ENCODE assay signal across 7 mouse cellular contexts in the genomic region with DNA sequence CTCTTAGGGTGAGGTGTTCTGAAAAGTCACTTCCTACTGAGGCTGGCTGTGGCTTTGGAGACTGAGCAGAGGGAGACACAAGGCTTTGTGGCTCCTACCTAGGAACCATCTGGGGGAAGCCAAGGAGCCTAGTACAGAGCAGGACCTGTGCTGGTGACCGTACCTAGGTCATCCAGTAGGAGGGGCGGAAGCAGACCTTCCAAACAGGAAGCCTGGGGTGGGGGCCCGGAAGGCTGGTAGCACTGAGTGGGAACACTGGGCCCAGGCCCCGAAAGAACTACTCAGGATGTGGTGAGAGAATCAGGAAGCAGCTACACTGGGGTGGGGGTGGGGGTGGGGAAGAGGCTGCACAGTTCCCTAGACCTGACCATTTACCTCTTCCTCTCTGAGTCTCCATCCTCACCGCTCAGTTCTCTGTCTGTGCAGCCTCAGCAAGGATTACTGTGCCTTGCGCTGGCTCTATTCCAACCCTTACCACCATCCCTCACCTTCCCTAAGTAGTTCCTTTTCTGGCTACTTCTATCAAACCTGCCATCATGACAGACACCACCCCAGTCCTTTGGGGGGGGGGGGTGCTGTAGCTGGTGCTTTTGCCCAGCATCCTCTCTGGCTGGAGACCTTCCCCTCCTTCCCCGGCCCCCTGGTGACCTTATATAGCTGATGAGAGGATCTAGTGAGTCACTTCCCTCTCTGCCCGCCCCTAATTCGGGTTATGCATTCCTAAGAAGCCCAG. TPM values are rescaled to one million over a fixed set of nuclear protein-coding genes. Genes with fewer than 3 reads are reported as not detected.
A peak's percentile ranks its signal among the peaks of the same experiment; 100 is the strongest.
DNase-seq lines count a peak whose midpoint lies in the region; ATAC-seq and TF ChIP-seq lines count a peak whose summit lies in the region.

No protein-coding gene starts in this region.

- WGBS in hindbrain, postnatal 0 days: 65% methylated on average over 8 of the region's 9 CpGs
- WGBS in liver, embryonic 14.5 days (ENCODE audit: insufficient replicate concordance): 16% methylated on average over 9 of the region's 9 CpGs

- intact Hi-C loops in gastrocnemius, adult 2 months (cut with DNase I): no loop called here

- H3K36me3 ChIP-seq in CH12.LX (replicated peaks in 1 of 2; ENCODE audit: control insufficient read depth in 1 of 2, insufficient read depth in 1 of 2, low read length in 1 of 2): peaks cover 14 to 35% of the 10 kb centered on the region in 2 experiments
- H3K36me3 ChIP-seq in hindbrain, postnatal 0 days (ENCODE audit: insufficient read depth, low read length): peaks cover 3% of the 10 kb centered on the region; the same call in 1 of the 2 replicates
- no peaks in the 10 kb centered on the region for H3K36me3 ChIP-seq in liver, embryonic 14.5 days (replicated peaks; ENCODE audit: control insufficient read depth, insufficient read depth, low read depth)

- H3K9ac ChIP-seq in CH12.LX (ENCODE audit: insufficient read depth, low read depth): peak overlapping the region; percentile 69
- H3K9ac ChIP-seq in hindbrain, postnatal 0 days (replicated peaks; ENCODE audit: low read length): peak overlapping the region; percentile 24; the same call in 1 of the 2 replicates
- no peak overlapping the region for H3K9ac ChIP-seq in liver, embryonic 14.5 days (replicated peaks)

- no peaks in the 10 kb centered on the region for H3K27me3 ChIP-seq in CH12.LX (replicated peaks)
- H3K27me3 ChIP-seq in hindbrain, postnatal 0 days (ENCODE audit: insufficient read depth, low read length): no peaks in the 10 kb centered on the region
- H3K27me3 ChIP-seq in liver, embryonic 14.5 days (ENCODE audit: control insufficient read depth, insufficient read depth, low read length): peaks cover 41% of the 10 kb centered on the region

- peaks cover 0 to 29% of the 10 kb centered on the region in 2 experiments; a peak in 2 of 4 replicates for H3K4me1 ChIP-seq in CH12.LX (ENCODE audit: control insufficient read depth in 1 of 2, insufficient read depth in 2 of 2)
- H3K4me1 ChIP-seq in hindbrain, postnatal 0 days (ENCODE audit: insufficient read depth, low read length): peaks cover 19% of the 10 kb centered on the region
- H3K4me1 ChIP-seq in liver, embryonic 14.5 days (replicated peaks; ENCODE audit: control insufficient read depth in 2 of 2, insufficient read depth in 2 of 2, low read length in 1 of 2): peaks cover 8 to 16% of the 10 kb centered on the region in 2 experiments

- DNase-seq in CH12.LX (ENCODE audit: extremely low read depth): peak; percentile 93
- peak; percentile 87 for DNase-seq in T-cell, adult 2 months (ENCODE audit: low spot score)
- peak; percentile 66 for DNase-seq in gastrocnemius, adult 2 months
- DNase-seq in hindbrain, postnatal 0 days (ENCODE audit: low spot score): no peak
- no peak for DNase-seq in liver, embryonic 14.5 days (ENCODE audit: low read depth in 3 of 3, low spot score in 3 of 3)
- peak; percentile 70 to 81 for DNase-seq in natural killer cell, adult 2 months (ENCODE audit: low spot score in 2 of 2)
- DNase-seq in yolk sac, embryonic 10.5 days (ENCODE audit: low spot score): peak; percentile 36

- peaks cover 51% of the 10 kb centered on the region for H3K79me2 ChIP-seq in CH12.LX (replicated peaks; ENCODE audit: control insufficient read depth, extremely low read depth, insufficient read depth, poor library complexity, severe bottlenecking)

- peak; percentile 73 for TF ChIP-seq EP300 in CH12.LX (IDR thresholded peaks at IDR 0.05; ENCODE audit: low read length)
- no peak for TF ChIP-seq EP300 in liver, embryonic 14.5 days (IDR thresholded peaks at IDR 0.05; ENCODE audit: low read depth)

- peaks cover 4% of the 10 kb centered on the region for H3K9me3 ChIP-seq in CH12.LX (replicated peaks; ENCODE audit: low read length)
- no peaks in the 10 kb centered on the region for H3K9me3 ChIP-seq in hindbrain, postnatal 0 days (ENCODE audit: low read length)
- peaks cover 3% of the 10 kb centered on the region for H3K9me3 ChIP-seq in liver, embryonic 14.5 days (ENCODE audit: control insufficient read depth, low read length)

- ATAC-seq in hindbrain, postnatal 0 days: no peak
- peak; percentile 7; the same call in 1 of the 2 replicates for ATAC-seq in liver, embryonic 14.5 days (ENCODE audit: insufficient read depth)

- dilution Hi-C loops in CH12.LX (cut with MboI; ENCODE audit: extremely low pct_ligation_motif_present, extremely low pct_unique_long_range_greater_than_20kb, low sequenced_read_pairs): no loop called here

- peak overlapping the region; percentile 58 to 74 (median 63) for H3K4me3 ChIP-seq in CH12.LX (replicated peaks in 1 of 3; ENCODE audit: low read depth in 2 of 3, low read length in 2 of 3, poor library complexity in 1 of 3)
- H3K4me3 ChIP-seq in gastrocnemius, adult 2 months: peak overlapping the region; percentile 78
- peak overlapping the region; percentile 56 for H3K4me3 ChIP-seq in hindbrain, postnatal 0 days (ENCODE audit: low read length)
- peak overlapping the region; percentile 33 to 50; a peak in 3 of 4 replicates for H3K4me3 ChIP-seq in liver, embryonic 14.5 days (ENCODE audit: insufficient read depth in 1 of 2, low read depth in 2 of 2, low read length in 2 of 2)

- no peak; the same call in 1 of the 2 replicates for TF ChIP-seq RAD21 in CH12.LX (IDR thresholded peaks at IDR 0.05; ENCODE audit: low read depth, low read length)

- peak overlapping the region; percentile 83 for H3K27ac ChIP-seq in CH12.LX (ENCODE audit: insufficient read depth, low read depth)
- peak overlapping the region; percentile 96 for H3K27ac ChIP-seq in gastrocnemius, adult 2 months
- peak overlapping the region; percentile 95 for H3K27ac ChIP-seq in hindbrain, postnatal 0 days
- no peak overlapping the region for H3K27ac ChIP-seq in liver, embryonic 14.5 days

- peak overlapping the region; percentile 85 for H3K4me2 ChIP-seq in CH12.LX (ENCODE audit: insufficient read depth, low read depth, poor library complexity, severe bottlenecking)
- H3K4me2 ChIP-seq in hindbrain, postnatal 0 days (ENCODE audit: low read depth, low read length): peak overlapping the region; percentile 93
- H3K4me2 ChIP-seq in liver, embryonic 14.5 days (ENCODE audit: low read depth): peak overlapping the region; percentile 65

- TF ChIP-seq POLR2A in CH12.LX (IDR thresholded peaks at IDR 0.05; ENCODE audit: low read depth, low read length): peak; percentile 52

- no peak for TF ChIP-seq CTCF in CH12.LX (conservative IDR thresholded peaks at IDR 0.05 in 1 of 2, IDR thresholded peaks at IDR 0.05 in 1 of 2; ENCODE audit: low read depth in 2 of 2, low read length in 2 of 2)
- TF ChIP-seq CTCF in gastrocnemius, adult 2 months (IDR thresholded peaks at IDR 0.05): no peak; the same call in 1 of the 2 replicates
- TF ChIP-seq CTCF in hindbrain, postnatal 0 days (IDR thresholded peaks at IDR 0.05; ENCODE audit: low read depth): no peak
- no peak for TF ChIP-seq CTCF in liver, embryonic 14.5 days (IDR thresholded peaks at IDR 0.05; ENCODE audit: low read depth)

- in situ Hi-C loops in CH12.LX (cut with MboI; ENCODE audit: low pct_ligation_motif_present, low pct_unique_long_range_greater_than_20kb, low sequenced_read_pairs): loop anchor here (5.0 kb wide), 1 partner anchor 33 kb away; the partner anchor contains the start of gene Tubb5

RNA-seq across cellular contexts. Expression of gene Ppp1r18, which starts 4.9 kb away (rescaled TPM):
- total RNA-seq in CH12.LX (2012; rRNA removed) (20.5 and 21.4 TPM in 2 replicates), CH12.LX (2014; rRNA removed) (7.5 and 8.5 TPM in 2 replicates)
- 48.9 and 50.1 TPM in 2 replicates for polyA plus RNA-seq in CH12.LX (2012; ENCODE audit: insufficient read length, low read depth)
- total RNA-seq in gastrocnemius, adult 2 months (2021): 1 to 10 TPM; 3.9 to 7.9 TPM
- 32.0 and 34.3 TPM in 2 replicates for total RNA-seq in hindbrain, postnatal 0 days (2014; rRNA removed)
- polyA plus RNA-seq in hindbrain, postnatal 0 days (2015; fragmentation: Nextera tagmentation; extraction: Ambion mirVana): 18.4 and 19.3 TPM in 2 replicates
- polyA plus RNA-seq in liver, embryonic 14.5 days (2012; rRNA removed): 8.7 and 10.7 TPM in 2 replicates
- polyA plus RNA-seq in liver, embryonic 14.5 days (2014; fragmentation: Nextera tagmentation; extraction: Ambion mirVana): 8.2 and 8.7 TPM in 2 replicates

RNA-seq across cellular contexts. Expression of gene Nrm, which starts 9.2 kb away (rescaled TPM):
- total RNA-seq in CH12.LX (2012; rRNA removed) (12.5 and 16.7 TPM in 2 replicates), CH12.LX (2014; rRNA removed) (10.0 and 12.1 TPM in 2 replicates)
- polyA plus RNA-seq in CH12.LX (2012; ENCODE audit: insufficient read length, low read depth): 14.0 and 15.4 TPM in 2 replicates
- under 1 TPM; 0.82 to 0.86 TPM for total RNA-seq in gastrocnemius, adult 2 months (2021)
- total RNA-seq in hindbrain, postnatal 0 days (2014; rRNA removed): 14.7 and 27.2 TPM in 2 replicates
- polyA plus RNA-seq in hindbrain, postnatal 0 days (2015; fragmentation: Nextera tagmentation; extraction: Ambion mirVana): 24.6 and 25.7 TPM in 2 replicates
- 15.6 and 18.2 TPM in 2 replicates for polyA plus RNA-seq in liver, embryonic 14.5 days (2012; rRNA removed)
- 20.1 and 22.4 TPM in 2 replicates for polyA plus RNA-seq in liver, embryonic 14.5 days (2014; fragmentation: Nextera tagmentation; extraction: Ambion mirVana)

RNA-seq across cellular contexts. Expression of gene Dhx16, which starts 9.3 kb away (rescaled TPM):
- total RNA-seq in CH12.LX (2012; rRNA removed) (75.3 and 81.0 TPM in 2 replicates), CH12.LX (2014; rRNA removed) (74.8 and 75.0 TPM in 2 replicates)
- polyA plus RNA-seq in CH12.LX (2012; ENCODE audit: insufficient read length, low read depth): 84.4 and 107 TPM in 2 replicates
- 10 to 100 TPM; 13.2 to 16.2 TPM for total RNA-seq in gastrocnemius, adult 2 months (2021)
- total RNA-seq in hindbrain, postnatal 0 days (2014; rRNA removed): 31.3 and 33.2 TPM in 2 replicates
- polyA plus RNA-seq in hindbrain, postnatal 0 days (2015; fragmentation: Nextera tagmentation; extraction: Ambion mirVana): 22.9 and 23.1 TPM in 2 replicates
- polyA plus RNA-seq in liver, embryonic 14.5 days (2012; rRNA removed): 44.8 and 46.0 TPM in 2 replicates
- polyA plus RNA-seq in liver, embryonic 14.5 days (2014; fragmentation: Nextera tagmentation; extraction: Ambion mirVana): 25.5 and 30.2 TPM in 2 replicates

RNA-seq across cellular contexts. Expression of gene 2310061I04Rik, which starts 26.9 kb away (rescaled TPM):
- total RNA-seq in CH12.LX (2012; rRNA removed): 7.1 and 8.7 TPM in 2 replicates
- 4.2 and 5.7 TPM in 2 replicates for total RNA-seq in CH12.LX (2014; rRNA removed)
- polyA plus RNA-seq in CH12.LX (2012; ENCODE audit: insufficient read length, low read depth): 39.5 and 46.4 TPM in 2 replicates
- total RNA-seq in gastrocnemius, adult 2 months (2021): 10 to 100 TPM; 73.0 to 78.4 TPM
- 39.8 and 49.2 TPM in 2 replicates for total RNA-seq in hindbrain, postnatal 0 days (2014; rRNA removed)
- polyA plus RNA-seq in hindbrain, postnatal 0 days (2015; fragmentation: Nextera tagmentation; extraction: Ambion mirVana): 69.0 and 74.3 TPM in 2 replicates
- 14.4 and 18.3 TPM in 2 replicates for polyA plus RNA-seq in liver, embryonic 14.5 days (2012; rRNA removed)
- polyA plus RNA-seq in liver, embryonic 14.5 days (2014; fragmentation: Nextera tagmentation; extraction: Ambion mirVana): 10.6 and 10.9 TPM in 2 replicates

RNA-seq across cellular contexts. Expression of gene Mdc1, which starts 29.0 kb away (rescaled TPM):
- total RNA-seq in CH12.LX (2012; rRNA removed): 8.2 and 8.5 TPM in 2 replicates
- total RNA-seq in CH12.LX (2014; rRNA removed): 2.4 and 3.3 TPM in 2 replicates
- polyA plus RNA-seq in CH12.LX (2012; ENCODE audit: insufficient read length, low read depth): 14.4 and 15.7 TPM in 2 replicates
- 1 to 10 TPM; 3.6 to 4.4 TPM for total RNA-seq in gastrocnemius, adult 2 months (2021)
- 14.7 and 26.7 TPM in 2 replicates for total RNA-seq in hindbrain, postnatal 0 days (2014; rRNA removed)
- polyA plus RNA-seq in hindbrain, postnatal 0 days (2015; fragmentation: Nextera tagmentation; extraction: Ambion mirVana): 3.9 and 4.1 TPM in 2 replicates
- 9.2 and 10.0 TPM in 2 replicates for polyA plus RNA-seq in liver, embryonic 14.5 days (2012; rRNA removed)
- 6.3 and 9.1 TPM in 2 replicates for polyA plus RNA-seq in liver, embryonic 14.5 days (2014; fragmentation: Nextera tagmentation; extraction: Ambion mirVana)

Comparison
In these comparisons a context has a peak if more than half of its experiments do, and no peak if none do; other contexts are left out.
1. DNase-seq: peak in CH12.LX (single experiment), T-cell, adult 2 months (single experiment), gastrocnemius, adult 2 months (single experiment), natural killer cell, adult 2 months (2 of 2) and yolk sac, embryonic 10.5 days (single experiment); none in hindbrain, postnatal 0 days (single experiment) and liver, embryonic 14.5 days (0 of 3).
2. Peak in every context shown above with its lines, with median percentiles within 50 percentile points of each other: H3K4me2 ChIP-seq and H3K4me3 ChIP-seq.